Mouse (Mus musculus) testis, adult 2 months (tissue): ENCODE data around the gene Slc22a5.

Source experiments
- CTCF ChIP-seq: fragments of 200-500 bp; IDR thresholded peaks from 2 replicates; pipeline ENCODE4 v1.5.1; 2012; ENCODE audit warnings: low read depth, mild to moderate bottlenecking, inconsistent platforms, low read length, moderate library complexity; ENCODE audit not compliant: control insufficient read depth, insufficient read depth, insufficient replicate concordance
- POLR2A ChIP-seq: fragments of 200-500 bp; IDR thresholded peaks from 2 replicates; pipeline ENCODE4 v1.6.1; 2012; ENCODE audit warnings: low read depth, mild to moderate bottlenecking, inconsistent platforms, low read length, moderate library complexity; ENCODE audit not compliant: control insufficient read depth

DNA sequence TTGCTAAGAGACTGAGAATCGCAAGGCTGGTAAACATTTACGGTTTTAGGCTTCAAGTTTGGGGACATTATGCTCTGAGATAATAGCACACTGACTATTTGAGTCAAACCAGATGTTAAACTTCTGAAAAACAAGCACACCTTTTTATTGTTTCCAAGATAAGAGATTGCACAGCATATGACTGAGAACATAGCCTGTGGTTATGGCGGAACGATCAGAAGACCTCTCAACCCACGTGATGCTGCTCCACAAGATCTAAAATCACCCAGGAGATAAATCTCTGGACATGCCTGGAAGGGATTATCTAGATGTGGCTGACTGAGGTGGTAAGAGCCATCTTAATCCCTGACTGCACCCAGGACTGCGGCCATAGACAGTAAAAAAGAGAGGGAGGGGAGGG lies 5.5 kb upstream of the Slc22a5 start:
- TF ChIP-seq CTCF (no peak), POLR2A (no peak)
